Mouse (Mus musculus) limb, embryonic 15.5 days (tissue): ENCODE measurements around the gene Ddx39b. TPM values are rescaled to one million over a fixed set of nuclear protein-coding genes. Genes with fewer than 3 reads are reported as not detected.
A peak's percentile ranks its signal among the peaks of the same experiment; 100 is the strongest.

Experiments used
- ATAC-seq: fragments of 200-750 bp; cut with Nextera tagmentation; 2 replicates; pipeline ENCODE4 v1.8.0; 2017; ENCODE audit warnings: low read depth, moderate TSS enrichment; ENCODE audit not compliant: insufficient number of reproducible peaks, low FRiP score, low TSS enrichment
- H3K27ac ChIP-seq: fragments of 300-500 bp; sonication (generic); 2 replicates; pipeline ENCODE4 v1.5.1; 2015; ENCODE audit warnings: moderate library complexity, mild to moderate bottlenecking, inconsistent platforms
- H3K27me3 ChIP-seq: fragments of 300-500 bp; sonication (generic); 2 replicates; pipeline ENCODE4 v1.6.1; 2015; ENCODE audit warnings: inconsistent platforms
- H3K36me3 ChIP-seq: fragments of 300-500 bp; sonication (generic); 2 replicates; pipeline ENCODE4 v1.6.1; 2015; ENCODE audit warnings: inconsistent platforms
- H3K4me1 ChIP-seq: fragments of 300-500 bp; sonication (generic); 2 replicates; pipeline ENCODE4 v1.6.1; 2015; ENCODE audit warnings: inconsistent platforms
- H3K4me2 ChIP-seq: fragments of 300-500 bp; sonication (generic); 2 replicates; pipeline ENCODE4 v1.6.1; 2015; ENCODE audit warnings: mild to moderate bottlenecking, inconsistent platforms
- H3K4me3 ChIP-seq: fragments of 300-500 bp; sonication (generic); 2 replicates; pipeline ENCODE4 v1.5.1; 2015; ENCODE audit warnings: mild to moderate bottlenecking, inconsistent platforms
- H3K9ac ChIP-seq: fragments of 300-500 bp; sonication (generic); 2 replicates; pipeline ENCODE4 v1.6.1; 2015; ENCODE audit warnings: inconsistent platforms
- H3K9me3 ChIP-seq: fragments of 300-500 bp; sonication (generic); 2 replicates; pipeline ENCODE4 v1.6.1; 2016; ENCODE audit warnings: inconsistent platforms
- WGBS: fragments of 180-500 bp; shearing (Covaris S2); methylation state at CpG from one replicate; pipeline ENCODE4 v1.1.7; 2015; 5-methylcytosine and 5-hydroxymethylcytosine counted together
- polyA plus RNA-seq: library from polyadenylated mRNA; unstranded; fragments of >200 nt; fragmentation: Nextera tagmentation; extraction: Ambion mirVana; gene quantifications from 2 replicates; pipeline ENCODE4 v1.2.1, GENCODE M21; 2015

Ddx39b gene
- polyA plus RNA-seq, 1 experiment from 2014 or later = 401 TPM

DNA sequence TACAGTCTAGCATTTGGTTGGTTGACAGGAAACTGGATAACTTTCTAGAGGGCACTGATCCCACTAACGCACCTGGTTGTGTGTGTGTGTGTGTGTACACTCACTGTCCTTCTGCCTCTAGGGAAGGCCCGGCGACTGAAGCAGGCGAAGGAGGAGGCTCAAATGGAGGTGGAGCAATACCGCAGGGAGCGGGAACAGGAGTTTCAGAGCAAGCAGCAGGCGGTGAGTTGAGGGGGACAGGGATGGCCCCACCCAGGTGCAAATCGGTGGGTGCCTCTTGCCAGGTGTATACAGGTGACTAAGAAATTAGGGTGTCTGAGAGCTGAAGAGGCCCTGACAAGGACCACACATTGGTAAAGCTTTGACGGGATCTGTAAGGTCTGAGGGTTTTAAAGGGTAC, 4.5 kb upstream of the Ddx39b start:
- Histone ChIP-seq H3K4me3 (no peak overlapping the region), H3K27me3 (no peaks in the 10 kb centered on the region), H3K9me3 (no peaks in the 10 kb centered on the region), H3K9ac (no peak overlapping the region), H3K4me2 (no peak overlapping the region), H3K36me3 (0 out of 2 replicates have a peak, but pooled peaks cover 2% of the 10 kb centered on the region), H3K27ac (no peak overlapping the region), H3K4me1 (peaks cover 41% of the 10 kb centered on the region)
- no peak for ATAC-seq
- 75% methylated on average over 9 of the region's 9 CpGs for WGBS

DNA sequence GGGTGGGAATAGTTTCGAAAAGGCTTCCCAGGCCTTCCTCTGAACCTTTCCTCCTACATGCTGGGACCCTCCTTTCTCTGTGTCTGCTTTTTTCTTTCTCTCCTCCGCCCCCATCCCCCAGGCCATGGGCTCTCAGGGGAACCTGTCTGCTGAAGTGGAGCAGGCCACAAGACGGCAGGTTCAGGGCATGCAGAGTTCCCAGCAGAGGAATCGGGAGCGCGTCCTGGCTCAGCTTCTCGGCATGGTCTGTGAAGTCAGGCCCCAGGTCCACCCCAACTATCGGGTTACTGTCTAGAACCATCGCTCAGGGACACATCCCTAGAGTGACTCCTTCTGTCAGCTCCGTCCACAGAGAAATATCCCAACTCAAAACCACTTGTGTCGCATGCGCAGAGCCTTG, 4.0 kb upstream of the Ddx39b start:
- H3K9ac ChIP-seq = no peak overlapping the region
- no peaks in the 10 kb centered on the region for H3K27me3 ChIP-seq
- ATAC-seq = no peak
- H3K36me3 ChIP-seq = 0 out of 2 replicates have a peak, but pooled peaks cover 2% of the 10 kb centered on the region
- H3K4me1 ChIP-seq = peaks cover 36% of the 10 kb centered on the region
- H3K9me3 ChIP-seq = no peaks in the 10 kb centered on the region
- no peak overlapping the region for H3K27ac ChIP-seq
- no peak overlapping the region for H3K4me3 ChIP-seq
- 86% methylated on average over 12 of the region's 12 CpGs for WGBS
- H3K4me2 ChIP-seq = no peak overlapping the region

GRCm38 (mm10) chr17:35239700-35240099, 1.8 kb upstream of the Ddx39b start:
- 80% methylated on average over 5 of the region's 5 CpGs for WGBS
- no peaks in the 10 kb centered on the region for H3K27me3 ChIP-seq
- H3K4me1 ChIP-seq = peaks cover 36% of the 10 kb centered on the region
- no peak overlapping the region for H3K4me3 ChIP-seq
- H3K36me3 ChIP-seq = peaks cover 12% of the 10 kb centered on the region
- H3K27ac ChIP-seq = no peak overlapping the region
- H3K4me2 ChIP-seq = no peak overlapping the region
- no peak overlapping the region for H3K9ac ChIP-seq
- H3K9me3 ChIP-seq = no peaks in the 10 kb centered on the region
- no peak for ATAC-seq

- Histone ChIP-seq H3K9me3 (no peaks in the 10 kb centered on the region), H3K4me1 (peaks cover 46% of the 10 kb centered on the region), H3K9ac (peak overlapping the region; percentile 18), H3K27ac (peak overlapping the region; percentile 98), H3K27me3 (no peaks in the 10 kb centered on the region), H3K36me3 (peaks cover 22% of the 10 kb centered on the region), H3K4me3 (peak overlapping the region; percentile 89), H3K4me2 (peak overlapping the region; percentile 76)
- ATAC-seq = no peak; the same call in 1 of the 2 replicates
- 22% methylated on average over 12 of the region's 12 CpGs for WGBS
Observed at GRCm38 (mm10) chr17:35240384-35241304, 902 bp upstream of the Ddx39b start.

DNA sequence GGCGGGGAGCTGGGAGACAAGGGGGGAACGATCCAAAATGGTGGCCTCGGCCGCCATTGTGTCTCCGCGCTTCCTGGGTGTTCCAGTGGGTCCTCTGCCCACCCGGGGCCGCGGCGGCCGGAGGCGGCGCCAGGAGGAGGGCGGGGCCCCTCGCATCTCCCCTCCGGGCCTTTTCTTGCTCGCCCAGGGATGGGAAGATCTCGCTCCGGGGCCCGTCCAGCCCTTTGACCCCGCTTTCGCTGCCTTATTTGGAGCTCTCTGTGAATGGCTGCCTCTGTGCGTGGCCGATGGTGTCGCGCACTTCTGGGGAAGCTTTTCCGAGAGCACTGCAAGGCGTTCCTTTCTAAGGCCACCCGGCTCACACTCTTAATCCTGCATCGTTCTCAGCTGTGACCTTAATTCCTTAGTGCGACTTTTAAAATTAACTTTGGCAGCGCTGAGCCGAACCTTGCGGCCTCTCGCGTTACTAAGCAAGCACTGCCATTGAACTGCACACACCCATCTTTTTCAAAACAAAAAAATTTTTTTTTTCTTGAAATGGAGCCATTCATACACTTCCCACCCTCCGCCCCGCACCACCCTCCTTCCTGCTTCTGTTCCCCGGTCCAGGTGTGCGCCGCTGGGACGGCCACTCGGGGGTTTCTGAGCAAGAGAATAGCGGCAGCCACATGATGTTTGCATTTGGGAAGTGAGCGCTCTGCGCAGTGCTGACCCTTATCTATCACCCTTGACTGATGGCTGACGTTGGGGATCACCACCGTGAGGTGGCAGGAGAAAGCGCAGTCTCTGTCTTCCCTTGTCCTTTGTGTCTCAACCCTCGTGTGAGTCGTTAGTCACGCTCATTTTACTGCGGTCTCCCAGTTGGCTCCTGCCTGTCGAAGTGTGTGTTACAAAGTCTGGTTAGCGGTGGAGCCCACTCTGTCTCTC, 732 bp downstream of the Ddx39b start:
- Histone ChIP-seq H3K27me3 (no peaks in the 10 kb centered on the region), H3K9me3 (no peaks in the 10 kb centered on the region), H3K4me2 (peak overlapping the region; percentile 76), H3K9ac (peak overlapping the region; percentile 92), H3K27ac (peak overlapping the region; percentile 98), H3K4me1 (peaks cover 47% of the 10 kb centered on the region), H3K4me3 (peak overlapping the region; percentile 89), H3K36me3 (peaks cover 38% of the 10 kb centered on the region)
- peak; percentile 25 for ATAC-seq
- WGBS = under 1% methylated on average over 54 of the region's 55 CpGs

GRCm38 (mm10) chr17:35243086-35243485, 1.5 kb downstream of the Ddx39b start:
- no peak for ATAC-seq
- H3K9ac ChIP-seq = peak overlapping the region; percentile 92
- H3K36me3 ChIP-seq = peaks cover 46% of the 10 kb centered on the region
- peaks cover 47% of the 10 kb centered on the region for H3K4me1 ChIP-seq
- 3% methylated on average over 16 of the region's 16 CpGs for WGBS
- H3K9me3 ChIP-seq = no peaks in the 10 kb centered on the region
- H3K27ac ChIP-seq = peak overlapping the region; percentile 98
- H3K27me3 ChIP-seq = no peaks in the 10 kb centered on the region
- H3K4me3 ChIP-seq = peak overlapping the region; percentile 89
- H3K4me2 ChIP-seq = peak overlapping the region; percentile 76

DNA sequence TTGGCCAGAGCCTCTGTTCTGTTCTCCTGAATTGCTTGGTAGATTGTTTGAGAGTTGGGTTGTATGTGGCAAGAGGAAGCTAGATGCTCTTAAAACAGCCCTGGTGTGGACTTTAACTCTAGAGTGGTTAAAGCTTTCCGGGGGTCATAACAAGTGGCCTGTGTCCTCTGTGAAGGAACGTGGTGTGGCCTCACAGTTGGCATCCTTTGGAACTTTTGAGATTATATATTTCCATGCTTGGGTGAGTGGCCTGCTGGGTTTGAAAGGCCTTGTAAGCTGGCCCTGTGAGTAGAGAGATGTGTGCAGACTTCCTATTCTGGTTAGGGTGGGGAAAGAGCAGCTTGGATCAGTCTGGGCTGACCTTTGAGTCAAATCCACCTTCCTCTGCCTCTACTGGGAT, 3.5 kb downstream of the Ddx39b start:
- Histone ChIP-seq H3K27ac (no peak overlapping the region), H3K4me1 (peaks cover 47% of the 10 kb centered on the region), H3K4me3 (no peak overlapping the region), H3K9me3 (no peaks in the 10 kb centered on the region), H3K4me2 (peak overlapping the region; percentile 12; the same call in 1 of the 2 replicates), H3K36me3 (peaks cover 65% of the 10 kb centered on the region), H3K9ac (no peak overlapping the region), H3K27me3 (no peaks in the 10 kb centered on the region)
- ATAC-seq = no peak
- WGBS = 76% methylated on average over 2 of the region's 2 CpGs

- Histone ChIP-seq H3K4me2 (no peak overlapping the region), H3K9me3 (no peaks in the 10 kb centered on the region), H3K4me1 (peaks cover 38% of the 10 kb centered on the region), H3K36me3 (peaks cover 75% of the 10 kb centered on the region), H3K27ac (no peak overlapping the region), H3K4me3 (no peak overlapping the region), H3K9ac (no peak overlapping the region), H3K27me3 (no peaks in the 10 kb centered on the region)
- WGBS = 77% methylated on average over 15 of the region's 15 CpGs
- ATAC-seq = no peak
Observed at GRCm38 (mm10) chr17:35245731-35246623, 4.4 kb downstream of the Ddx39b start.

DNA sequence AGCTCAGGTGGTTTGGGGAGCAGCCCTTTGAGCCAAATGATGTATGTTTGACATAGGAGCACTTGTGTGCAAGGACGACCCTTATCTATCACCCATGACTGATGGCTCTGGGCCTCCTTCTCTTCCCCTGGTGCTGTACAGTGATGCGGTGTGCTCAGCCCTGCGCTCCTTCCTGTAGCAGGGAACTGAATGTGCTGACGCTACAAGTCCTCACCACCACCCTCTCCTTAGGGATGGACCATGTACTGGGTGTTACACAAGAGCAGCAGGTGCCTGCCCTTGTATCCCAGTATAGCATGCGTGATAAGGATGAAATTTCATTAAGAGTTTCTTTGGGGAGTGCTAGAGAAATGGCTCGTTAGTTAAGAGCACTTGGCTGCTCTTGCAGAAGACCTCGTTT, 5.6 kb downstream of the Ddx39b start:
- no peak overlapping the region for H3K27ac ChIP-seq
- 87% methylated on average over 7 of the region's 7 CpGs for WGBS
- no peak overlapping the region for H3K4me3 ChIP-seq
- no peak overlapping the region for H3K4me2 ChIP-seq
- no peaks in the 10 kb centered on the region for H3K9me3 ChIP-seq
- no peak for ATAC-seq
- no peak overlapping the region for H3K9ac ChIP-seq
- no peaks in the 10 kb centered on the region for H3K27me3 ChIP-seq
- H3K36me3 ChIP-seq = peaks cover 85% of the 10 kb centered on the region
- peaks cover 36% of the 10 kb centered on the region for H3K4me1 ChIP-seq

DNA sequence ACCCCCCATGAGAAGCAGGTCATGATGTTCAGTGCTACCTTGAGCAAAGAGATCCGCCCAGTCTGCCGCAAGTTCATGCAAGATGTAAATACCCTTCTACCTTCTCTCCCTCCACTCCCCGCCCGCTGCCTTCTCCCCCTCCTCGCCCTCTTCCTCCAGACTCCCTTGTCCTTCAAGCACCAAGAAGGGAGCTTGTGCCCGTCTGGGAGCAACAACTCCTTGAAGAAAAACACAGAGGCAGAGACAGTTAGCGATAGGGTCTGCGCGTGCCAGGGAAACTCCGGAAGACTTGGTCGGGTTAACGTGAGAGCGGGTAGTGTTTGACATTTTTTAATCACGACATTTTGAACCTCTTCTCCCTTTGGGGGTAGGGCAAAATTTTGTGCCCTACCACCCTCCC, 7.4 kb downstream of the Ddx39b start:
- Histone ChIP-seq H3K9me3 (no peaks in the 10 kb centered on the region), H3K36me3 (peaks cover 98% of the 10 kb centered on the region), H3K27me3 (no peaks in the 10 kb centered on the region), H3K4me1 (peaks cover 25% of the 10 kb centered on the region), H3K4me3 (no peak overlapping the region), H3K4me2 (no peak overlapping the region), H3K9ac (no peak overlapping the region), H3K27ac (no peak overlapping the region)
- no peak for ATAC-seq
- WGBS = 88% methylated on average over 14 of the region's 14 CpGs
